Mouse (Mus musculus): ENCODE results near the gene BC005537. TPM values are rescaled to one million over a fixed set of nuclear protein-coding genes. Genes with fewer than 3 reads are reported as not detected.

Gene BC005537
- polyA plus RNA-seq, 1 experiment: 76.9 TPM

DNA sequence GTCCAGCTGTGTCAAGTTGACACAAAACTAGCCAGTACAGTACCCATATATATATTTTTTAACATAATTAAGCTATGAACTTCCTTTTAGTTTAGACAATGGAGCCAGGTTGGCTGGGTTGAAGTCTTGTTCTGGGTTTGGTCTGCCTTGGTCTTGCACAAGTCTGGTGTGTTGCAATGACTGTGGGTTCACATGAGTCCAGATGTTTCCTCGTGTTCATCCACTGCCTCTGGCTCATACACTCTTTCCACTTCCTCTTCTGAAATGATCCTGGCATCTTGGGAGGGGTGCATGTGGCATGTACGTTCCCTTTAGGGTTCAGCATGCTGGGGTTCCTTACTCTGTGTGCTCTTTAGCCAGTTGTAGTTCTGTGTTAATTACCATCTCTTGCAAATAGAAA lies 10.1 kb upstream of the BC005537 start:
- Histone ChIP-seq H3K4me1 (ENCODE audit: control insufficient read depth, insufficient read depth, low read length) (peaks cover under 1% of the 10 kb centered on the region; the same call in 1 of the 2 replicates), H3K4me3 (replicated peaks; ENCODE audit: control insufficient read depth, low read depth, low read length) (no peak overlapping the region), H3K27ac (ENCODE audit: control insufficient read depth, insufficient read depth, low read depth, low read length, poor library complexity) (no peak overlapping the region)
- TF ChIP-seq POLR2A (IDR thresholded peaks at IDR 0.05; ENCODE audit: borderline replicate concordance, control insufficient read depth, low read depth, low read length) (no peak), CTCF (IDR thresholded peaks at IDR 0.05; ENCODE audit: control insufficient read depth, insufficient read depth, low read length) (no peak)
- 6% methylated on average over 2 of the region's 2 CpGs for WGBS

DNA sequence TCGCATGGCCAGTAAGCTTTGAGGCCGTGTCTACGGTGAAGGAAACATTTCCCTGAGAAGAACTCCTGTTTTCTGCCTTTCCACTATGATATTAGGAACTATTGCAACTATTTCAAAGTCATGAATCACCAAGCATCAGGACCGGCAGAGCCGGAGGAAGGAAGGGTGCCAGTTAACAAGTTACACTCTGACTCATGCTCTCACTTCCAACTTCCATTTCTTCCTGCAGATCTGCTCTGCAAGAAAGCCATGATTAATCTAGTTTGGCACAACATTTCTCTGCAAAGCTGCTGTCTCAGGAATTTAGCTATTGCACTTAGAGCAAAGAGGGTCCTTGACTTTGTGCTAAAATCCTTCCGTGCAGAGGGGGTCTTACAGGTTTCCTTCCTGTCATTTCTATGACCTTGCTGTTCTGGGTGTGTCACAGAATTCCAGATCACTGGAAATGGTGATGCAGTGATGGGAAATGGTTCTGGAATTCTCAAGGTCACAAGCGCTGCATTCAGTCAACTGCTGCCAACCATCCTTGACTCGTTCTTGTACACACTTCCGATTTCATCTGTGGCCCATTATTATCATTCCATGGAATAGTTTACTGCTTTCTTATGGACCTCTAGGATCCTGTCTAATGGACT lies 8.9 kb upstream of the BC005537 start:
- Histone ChIP-seq H3K27ac (ENCODE audit: control insufficient read depth, insufficient read depth, low read depth, low read length, poor library complexity) (peak overlapping the region; percentile 19; the same call in 1 of the 2 replicates), H3K4me1 (ENCODE audit: control insufficient read depth, insufficient read depth, low read length) (no peaks in the 10 kb centered on the region), H3K4me3 (replicated peaks; ENCODE audit: control insufficient read depth, low read depth, low read length) (no peak overlapping the region)
- no peak for TF ChIP-seq CTCF (IDR thresholded peaks at IDR 0.05; ENCODE audit: control insufficient read depth, insufficient read depth, low read length)
- TF ChIP-seq POLR2A (IDR thresholded peaks at IDR 0.05; ENCODE audit: borderline replicate concordance, control insufficient read depth, low read depth, low read length): no peak
- WGBS: 62% methylated on average over 9 of the region's 9 CpGs

- 92% methylated on average over 4 of the region's 4 CpGs for WGBS
- Histone ChIP-seq H3K27ac (ENCODE audit: control insufficient read depth, insufficient read depth, low read depth, low read length, poor library complexity) (no peak overlapping the region), H3K4me1 (ENCODE audit: control insufficient read depth, insufficient read depth, low read length) (no peaks in the 10 kb centered on the region; the same call in 1 of the 2 replicates), H3K4me3 (replicated peaks; ENCODE audit: control insufficient read depth, low read depth, low read length) (no peak overlapping the region)
- TF ChIP-seq CTCF (IDR thresholded peaks at IDR 0.05; ENCODE audit: control insufficient read depth, insufficient read depth, low read length) (no peak), POLR2A (IDR thresholded peaks at IDR 0.05; ENCODE audit: borderline replicate concordance, control insufficient read depth, low read depth, low read length) (no peak)
These were observed 2.8 kb upstream of the BC005537 start for GRCm38 (mm10) chr13:24798686-24799085.

GRCm38 (mm10) chr13:24799378-24799777 lies 2.1 kb upstream of the BC005537 start:
- WGBS: 83% methylated on average over 5 of the region's 5 CpGs
- Histone ChIP-seq H3K4me3 (replicated peaks; ENCODE audit: control insufficient read depth, low read depth, low read length) (no peak overlapping the region), H3K4me1 (ENCODE audit: control insufficient read depth, insufficient read depth, low read length) (no peaks in the 10 kb centered on the region; the same call in 1 of the 2 replicates), H3K27ac (ENCODE audit: control insufficient read depth, insufficient read depth, low read depth, low read length, poor library complexity) (no peak overlapping the region)
- no peak for TF ChIP-seq POLR2A (IDR thresholded peaks at IDR 0.05; ENCODE audit: borderline replicate concordance, control insufficient read depth, low read depth, low read length)
- TF ChIP-seq CTCF (IDR thresholded peaks at IDR 0.05; ENCODE audit: control insufficient read depth, insufficient read depth, low read length): no peak

- H3K4me1 ChIP-seq (ENCODE audit: control insufficient read depth, insufficient read depth, low read length): peaks cover 1% of the 10 kb centered on the region; the same call in 1 of the 2 replicates
- under 1% methylated on average over 31 of the region's 31 CpGs for WGBS
- TF ChIP-seq POLR2A (IDR thresholded peaks at IDR 0.05; ENCODE audit: borderline replicate concordance, control insufficient read depth, low read depth, low read length) (no peak; the same call in 1 of the 2 replicates), CTCF (IDR thresholded peaks at IDR 0.05; ENCODE audit: control insufficient read depth, insufficient read depth, low read length) (no peak)
These were observed 1.4 kb upstream of the BC005537 start for GRCm38 (mm10) chr13:24799925-24800673.

GRCm38 (mm10) chr13:24800674-24801307 lies 666 bp upstream of the BC005537 start:
- peak overlapping the region; percentile 100 for H3K27ac ChIP-seq (ENCODE audit: control insufficient read depth, insufficient read depth, low read depth, low read length, poor library complexity)
- under 1% methylated on average over 42 of the region's 42 CpGs for WGBS
- peak; percentile 100 for TF ChIP-seq POLR2A (IDR thresholded peaks at IDR 0.05; ENCODE audit: borderline replicate concordance, control insufficient read depth, low read depth, low read length)
- no peak for TF ChIP-seq CTCF (IDR thresholded peaks at IDR 0.05; ENCODE audit: control insufficient read depth, insufficient read depth, low read length)

More at GRCm38 (mm10) chr13:24799925-24800673, 1.4 kb upstream of the BC005537 start:
- Histone ChIP-seq H3K27ac (ENCODE audit: control insufficient read depth, insufficient read depth, low read depth, low read length, poor library complexity) (peak overlapping the region; percentile 93), H3K4me3 (replicated peaks; ENCODE audit: control insufficient read depth, low read depth, low read length) (peak overlapping the region; percentile 94)

GRCm38 (mm10) chr13:24802131-24802691 lies 754 bp downstream of the BC005537 start:
- under 1% methylated on average over 26 of the region's 26 CpGs for WGBS
- Histone ChIP-seq H3K4me3 (replicated peaks; ENCODE audit: control insufficient read depth, low read depth, low read length) (peak overlapping the region; percentile 72), H3K4me1 (ENCODE audit: control insufficient read depth, insufficient read depth, low read length) (peaks cover 1% of the 10 kb centered on the region; the same call in 1 of the 2 replicates), H3K27ac (ENCODE audit: control insufficient read depth, insufficient read depth, low read depth, low read length, poor library complexity) (peak overlapping the region; percentile 61)
- TF ChIP-seq CTCF (IDR thresholded peaks at IDR 0.05; ENCODE audit: control insufficient read depth, insufficient read depth, low read length): no peak
- peak; percentile 19; the same call in 1 of the 2 replicates for TF ChIP-seq POLR2A (IDR thresholded peaks at IDR 0.05; ENCODE audit: borderline replicate concordance, control insufficient read depth, low read depth, low read length)

More at GRCm38 (mm10) chr13:24800674-24801307, 666 bp upstream of the BC005537 start:
- Histone ChIP-seq H3K4me3 (replicated peaks; ENCODE audit: control insufficient read depth, low read depth, low read length) (peak overlapping the region; percentile 94), H3K4me1 (ENCODE audit: control insufficient read depth, insufficient read depth, low read length) (peaks cover 1% of the 10 kb centered on the region; the same call in 1 of the 2 replicates)
